Mouse (Mus musculus): ENCODE data around the gene Tceanc2. TPM values are rescaled to one million over a fixed set of nuclear protein-coding genes. Genes with fewer than 3 reads are reported as not detected.

Gene Tceanc2
- polyA plus RNA-seq, 1 experiment, result 33.5 TPM

DNA sequence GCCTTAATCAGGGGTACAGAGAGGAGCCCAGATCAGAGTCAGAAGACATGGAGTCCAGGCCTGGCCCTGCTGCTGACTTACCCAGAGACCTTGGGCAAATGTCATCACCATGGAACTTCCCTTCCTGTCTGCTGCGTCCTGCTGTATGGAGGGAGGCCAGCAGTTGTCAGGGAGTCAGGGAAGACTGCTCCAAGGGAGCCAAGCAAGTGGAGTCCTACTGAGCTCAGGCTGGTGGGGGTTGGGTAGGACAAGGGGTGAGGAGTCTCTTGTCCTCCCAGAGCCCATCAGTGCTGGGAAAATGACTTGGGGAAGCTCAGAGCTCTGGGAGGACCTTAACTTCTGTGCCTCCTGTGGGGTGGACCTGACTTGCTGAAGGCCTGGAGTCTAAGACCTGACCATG is 94.6 kb downstream of the Tceanc2 start:
- H3K4me1 ChIP-seq (ENCODE audit: control insufficient read depth, insufficient read depth, low read length), result peaks cover 2% of the 10 kb centered on the region; the same call in 1 of the 2 replicates
- H3K27ac ChIP-seq (ENCODE audit: control insufficient read depth, insufficient read depth, low read depth, low read length, poor library complexity), result no peak overlapping the region
- WGBS, result 60% methylated on average over 1 of the region's 1 CpGs
- H3K4me3 ChIP-seq (replicated peaks; ENCODE audit: control insufficient read depth, low read depth, low read length), result no peak overlapping the region
- no peak for TF ChIP-seq CTCF (IDR thresholded peaks at IDR 0.05; ENCODE audit: control insufficient read depth, insufficient read depth, low read length)
- TF ChIP-seq POLR2A (IDR thresholded peaks at IDR 0.05; ENCODE audit: borderline replicate concordance, control insufficient read depth, low read depth, low read length), result no peak

Other genes starting within 250 kb of the Tceanc2 start
- 37.4 and 40.1 TPM in 2 replicates for gene Mrpl37, start 112.2 kb downstream of the Tceanc2 start, polyA plus RNA-seq (2011; ENCODE audit: insufficient read depth, insufficient read length, low replicate concordance, missing spikeins)
- 1.5 and 4.7 TPM in 2 replicates for gene Cyb5rl, start 112.1 kb downstream of the Tceanc2 start, polyA plus RNA-seq (2011; ENCODE audit: insufficient read depth, insufficient read length, low replicate concordance, missing spikeins)
- gene Cdcp2, start 82.2 kb downstream of the Tceanc2 start, polyA plus RNA-seq (2011; ENCODE audit: insufficient read depth, insufficient read length, low replicate concordance, missing spikeins), result not detected in 2 replicates
- gene Tmem59, start 717 bp downstream of the Tceanc2 start, polyA plus RNA-seq (2011; ENCODE audit: insufficient read depth, insufficient read length, low replicate concordance, missing spikeins), result 30.6 and 44.6 TPM in 2 replicates
- gene Ldlrad1, start 30.1 kb upstream of the Tceanc2 start, polyA plus RNA-seq (2011; ENCODE audit: insufficient read depth, insufficient read length, low replicate concordance, missing spikeins), result not detected in 2 replicates
- 5.9 and 16.0 TPM in 2 replicates for gene Lrrc42, start 74.4 kb upstream of the Tceanc2 start, polyA plus RNA-seq (2011; ENCODE audit: insufficient read depth, insufficient read length, low replicate concordance, missing spikeins)
- gene Hspb11, start 74.5 kb upstream of the Tceanc2 start, polyA plus RNA-seq (2011; ENCODE audit: insufficient read depth, insufficient read length, low replicate concordance, missing spikeins), result 2.7 and 4.1 TPM in 2 replicates
- 0.90 TPM in 1 of 2 replicates, not detected in the other for gene Dio1, start 128.1 kb upstream of the Tceanc2 start, polyA plus RNA-seq (2011; ENCODE audit: insufficient read depth, insufficient read length, low replicate concordance, missing spikeins)
- 24.4 and 55.6 TPM in 2 replicates for gene Yipf1, start 135.2 kb upstream of the Tceanc2 start, polyA plus RNA-seq (2011; ENCODE audit: insufficient read depth, insufficient read length, low replicate concordance, missing spikeins)
- gene Ndc1, start 188.7 kb upstream of the Tceanc2 start, polyA plus RNA-seq (2011; ENCODE audit: insufficient read depth, insufficient read length, low replicate concordance, missing spikeins), result 5.0 and 17.2 TPM in 2 replicates

All from bone marrow, adult 2 months (tissue).